In genomic region chr12:51970352-51971069, GRCm38 (mm10) we compare ENCODE assay signal across 8 mouse cellular contexts. TPM values are rescaled to one million over a fixed set of nuclear protein-coding genes. Genes with fewer than 3 reads are reported as not detected.
A peak's percentile ranks its signal among the peaks of the same experiment; 100 is the strongest.
DNase-seq lines count a peak whose midpoint lies in the region; ATAC-seq lines count a peak whose summit lies in the region.

No protein-coding gene starts in this region.

- peak overlapping the region; percentile 58 for H3K4me2 ChIP-seq in intestine, embryonic 14.5 days (ENCODE audit: low read length)
- H3K4me2 ChIP-seq in midbrain, embryonic 12.5 days (replicated peaks), result peak overlapping the region; percentile 88

- H3K9me3 ChIP-seq in intestine, embryonic 14.5 days (ENCODE audit: control insufficient read depth, low read length), result no peaks in the 10 kb centered on the region
- no peaks in the 10 kb centered on the region for H3K9me3 ChIP-seq in midbrain, embryonic 12.5 days

- H3K9ac ChIP-seq in intestine, embryonic 14.5 days (ENCODE audit: low read length), result peak overlapping the region; percentile 77
- peak overlapping the region; percentile 86 for H3K9ac ChIP-seq in midbrain, embryonic 12.5 days (replicated peaks)

- H3K4me1 ChIP-seq in intestine, embryonic 14.5 days (replicated peaks; ENCODE audit: control insufficient read depth, insufficient read depth, low read length), result peaks cover 6% of the 10 kb centered on the region
- H3K4me1 ChIP-seq in midbrain, embryonic 12.5 days, result peaks cover 3% of the 10 kb centered on the region; the same call in 1 of the 2 replicates

- WGBS in intestine, embryonic 14.5 days, result 2% methylated on average over 32 of the region's 35 CpGs
- 2% methylated on average over 35 of the region's 35 CpGs for WGBS in midbrain, embryonic 12.5 days

- H3K27ac ChIP-seq in intestine, embryonic 14.5 days (ENCODE audit: low read depth), result peak overlapping the region; percentile 88
- peak overlapping the region; percentile 82 for H3K27ac ChIP-seq in midbrain, embryonic 12.5 days (replicated peaks)

- ATAC-seq in intestine, embryonic 14.5 days (replicated peaks; ENCODE audit: low FRiP score, low TSS enrichment, low read depth), result no peak
- ATAC-seq in midbrain, embryonic 12.5 days (ENCODE audit: low FRiP score, low read depth), result no peak; the same call in 1 of the 2 replicates

- H3K27me3 ChIP-seq in intestine, embryonic 14.5 days (replicated peaks; ENCODE audit: control insufficient read depth, insufficient read depth, low read length), result no peaks in the 10 kb centered on the region
- 0 out of 2 replicates have a peak, but pooled peaks cover 3% of the 10 kb centered on the region for H3K27me3 ChIP-seq in midbrain, embryonic 12.5 days

- DNase-seq in adrenal gland, postnatal 25 days, result peak; percentile 52
- DNase-seq in adrenal gland, adult (ENCODE audit: inconsistent age in 2 of 2, low spot score in 1 of 2), result no peak
- DNase-seq in thymus, postnatal 0 days (ENCODE audit: low spot score), result peak; percentile 6
- DNase-seq in thymus, postnatal 25 days, result no peak
- no peak for DNase-seq in intestine, embryonic 14.5 days (ENCODE audit: low spot score)
- DNase-seq in left cerebral cortex, adult 9 months (ENCODE audit: low spot score in 2 of 2), result no peak
- no peak for DNase-seq in frontal cortex, postnatal 14 days (ENCODE audit: low spot score in 2 of 2)

- H3K4me3 ChIP-seq in intestine, embryonic 14.5 days (ENCODE audit: low read depth, low read length), result peak overlapping the region; percentile 71
- peak overlapping the region; percentile 83 for H3K4me3 ChIP-seq in midbrain, embryonic 12.5 days

- H3K36me3 ChIP-seq in intestine, embryonic 14.5 days (ENCODE audit: control insufficient read depth, insufficient read depth, low read length), result peaks cover 3% of the 10 kb centered on the region; the same call in 1 of the 2 replicates
- no peaks in the 10 kb centered on the region for H3K36me3 ChIP-seq in midbrain, embryonic 12.5 days

RNA-seq across cellular contexts. Expression of gene Heatr5a, which starts 0.6 kb away (rescaled TPM):
- total RNA-seq in adrenal gland, postnatal 25 days (2021), result 23.6 and 24.4 TPM in 2 replicates
- 4.4 and 4.5 TPM in 2 replicates for polyA plus RNA-seq in thymus, postnatal 0 days (2015; fragmentation: Nextera tagmentation; extraction: Ambion mirVana)
- polyA plus RNA-seq in intestine, embryonic 14.5 days (2014; fragmentation: Nextera tagmentation; extraction: Ambion mirVana), result 11.9 and 15.0 TPM in 2 replicates
- 11.7 and 12.0 TPM in 2 replicates for polyA plus RNA-seq in midbrain, embryonic 12.5 days (2016; fragmentation: Nextera tagmentation; extraction: Ambion mirVana)

RNA-seq across cellular contexts. Expression of gene Dtd2, which starts 35.8 kb away (rescaled TPM):
- total RNA-seq in adrenal gland, postnatal 25 days (2021), result 17.2 and 39.9 TPM in 2 replicates
- 21.4 and 28.4 TPM in 2 replicates for polyA plus RNA-seq in thymus, postnatal 0 days (2015; fragmentation: Nextera tagmentation; extraction: Ambion mirVana)
- 25.4 and 29.1 TPM in 2 replicates for polyA plus RNA-seq in intestine, embryonic 14.5 days (2014; fragmentation: Nextera tagmentation; extraction: Ambion mirVana)
- 21.4 and 21.9 TPM in 2 replicates for polyA plus RNA-seq in midbrain, embryonic 12.5 days (2016; fragmentation: Nextera tagmentation; extraction: Ambion mirVana)

RNA-seq across cellular contexts. Expression of gene Gpr33, which starts 57.4 kb away (rescaled TPM):
- not detected in 2 replicates for total RNA-seq in adrenal gland, postnatal 25 days (2021)
- polyA plus RNA-seq in thymus, postnatal 0 days (2015; fragmentation: Nextera tagmentation; extraction: Ambion mirVana), result 0.09 TPM in 2 replicates
- polyA plus RNA-seq in intestine, embryonic 14.5 days (2014; fragmentation: Nextera tagmentation; extraction: Ambion mirVana), result not detected in 2 replicates
- polyA plus RNA-seq in midbrain, embryonic 12.5 days (2016; fragmentation: Nextera tagmentation; extraction: Ambion mirVana), result not detected in 2 replicates

Comparison
In these comparisons a context has a peak if more than half of its experiments do, and no peak if none do; other contexts are left out.
1. DNase-seq: peak in adrenal gland, postnatal 25 days (single experiment) and thymus, postnatal 0 days (single experiment); none in adrenal gland, adult (0 of 2), thymus, postnatal 25 days (single experiment), intestine, embryonic 14.5 days (single experiment), left cerebral cortex, adult 9 months (0 of 2) and frontal cortex, postnatal 14 days (0 of 2).